Mouse (Mus musculus): Measurements from ENCODE around the gene Nr4a3. TPM values are rescaled to one million over a fixed set of nuclear protein-coding genes. Genes with fewer than 3 reads are reported as not detected.

The Nr4a3 gene
- polyA plus RNA-seq, 1 experiment: not detected

DNA sequence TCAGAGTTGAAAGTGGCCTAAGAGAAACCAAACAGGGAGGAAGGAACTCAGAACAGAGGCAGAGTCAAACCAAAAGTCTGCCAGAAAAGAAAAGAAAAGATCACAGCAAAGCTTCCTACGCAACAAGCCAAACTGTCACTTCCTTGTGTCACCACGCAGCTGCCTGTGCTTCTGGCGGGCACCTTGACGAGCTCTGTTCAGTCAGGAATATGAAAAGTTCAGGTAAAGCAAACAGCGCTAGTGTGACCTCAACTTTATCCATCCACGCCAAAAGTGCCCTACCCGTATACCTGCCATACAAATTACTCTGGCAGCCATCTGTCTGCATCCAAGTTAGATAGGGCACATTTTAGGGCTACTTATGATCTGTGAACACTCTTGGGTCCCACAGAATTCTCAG lies 5.2 kb upstream of the Nr4a3 start:
- Histone ChIP-seq H3K36me3 (ENCODE audit: control insufficient read depth) (no peaks in the 10 kb centered on the region), H3K4me1 (ENCODE audit: control insufficient read depth) (peaks cover 24% of the 10 kb centered on the region), H3K27me3 (ENCODE audit: control insufficient read depth) (peaks cover 28% of the 10 kb centered on the region), H3K9me3 (ENCODE audit: control insufficient read depth, low read length) (no peaks in the 10 kb centered on the region), H3K4me3 (replicated peaks) (no peak overlapping the region)
- TF ChIP-seq TAL1 (IDR thresholded peaks at IDR 0.05; ENCODE audit: low read length): no peak
- no peak for TF ChIP-seq GATA1 (IDR thresholded peaks at IDR 0.05; ENCODE audit: low read length)

GRCm38 (mm10) chr4:48042466-48042785 lies 2.5 kb upstream of the Nr4a3 start:
- H3K27me3 ChIP-seq (ENCODE audit: control insufficient read depth): peaks cover 55% of the 10 kb centered on the region
- H3K4me3 ChIP-seq (replicated peaks): peak overlapping the region; percentile 81
- H3K36me3 ChIP-seq (ENCODE audit: control insufficient read depth): no peaks in the 10 kb centered on the region
- peaks cover 43% of the 10 kb centered on the region for H3K4me1 ChIP-seq (ENCODE audit: control insufficient read depth)
- peaks cover 10% of the 10 kb centered on the region; the same call in 1 of the 2 replicates for H3K9me3 ChIP-seq (ENCODE audit: control insufficient read depth, low read length)
- no peak for TF ChIP-seq TAL1 (IDR thresholded peaks at IDR 0.05; ENCODE audit: low read length)
- no peak for TF ChIP-seq GATA1 (IDR thresholded peaks at IDR 0.05; ENCODE audit: low read length)

DNA sequence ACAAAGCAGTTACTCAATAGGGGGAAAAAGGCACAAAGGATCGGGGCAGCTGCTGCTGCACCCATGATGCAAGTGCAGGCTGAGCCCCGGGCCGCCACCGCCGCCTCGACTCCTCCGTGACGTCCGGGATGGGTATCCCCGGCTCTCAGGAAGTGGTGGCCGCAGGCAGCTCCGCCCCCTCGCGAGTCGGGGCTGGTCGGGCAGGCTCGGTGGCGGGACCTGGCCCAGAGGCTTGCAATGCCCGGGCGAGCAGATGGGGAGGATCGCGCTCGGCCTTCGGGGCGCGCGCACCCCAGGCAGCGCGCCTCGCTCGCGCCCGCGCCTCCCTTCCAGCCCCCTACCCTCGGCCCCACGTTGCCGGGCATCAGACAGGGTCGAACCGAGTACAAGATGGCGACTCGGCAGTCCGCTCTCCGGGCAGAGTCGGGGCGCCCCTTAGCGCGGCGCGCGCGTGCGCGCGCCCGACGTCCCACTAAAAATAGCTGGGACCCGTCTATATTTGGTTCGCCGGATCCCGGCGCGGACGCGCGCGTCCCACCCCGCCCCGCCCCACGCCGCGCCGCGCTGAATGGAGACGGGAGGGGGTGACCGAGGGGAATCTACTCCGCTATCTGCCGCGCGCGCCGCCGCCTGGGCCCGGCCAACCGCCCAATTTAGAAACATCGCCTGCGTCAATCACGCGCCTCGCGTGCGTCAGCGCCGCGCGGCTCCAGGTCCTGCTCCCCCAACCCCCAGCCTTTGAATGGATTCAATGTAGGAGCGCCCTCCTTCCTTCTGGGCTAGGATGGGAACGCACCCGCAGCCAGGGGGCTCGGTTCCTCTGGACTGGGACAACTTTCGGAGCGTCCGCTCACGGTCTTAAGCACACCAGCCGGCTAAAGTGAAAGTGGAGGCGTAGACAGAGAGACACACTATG lies 1.9 kb upstream of the Nr4a3 start:
- no peaks in the 10 kb centered on the region for H3K36me3 ChIP-seq (ENCODE audit: control insufficient read depth)
- peaks cover 45% of the 10 kb centered on the region for H3K4me1 ChIP-seq (ENCODE audit: control insufficient read depth)
- peaks cover 61% of the 10 kb centered on the region for H3K27me3 ChIP-seq (ENCODE audit: control insufficient read depth)
- peak overlapping the region; percentile 81 for H3K4me3 ChIP-seq (replicated peaks)
- H3K9me3 ChIP-seq (ENCODE audit: control insufficient read depth, low read length): peaks cover 13% of the 10 kb centered on the region; the same call in 1 of the 2 replicates
- TF ChIP-seq TAL1 (IDR thresholded peaks at IDR 0.05; ENCODE audit: low read length) (no peak), GATA1 (IDR thresholded peaks at IDR 0.05; ENCODE audit: low read length) (no peak)

DNA sequence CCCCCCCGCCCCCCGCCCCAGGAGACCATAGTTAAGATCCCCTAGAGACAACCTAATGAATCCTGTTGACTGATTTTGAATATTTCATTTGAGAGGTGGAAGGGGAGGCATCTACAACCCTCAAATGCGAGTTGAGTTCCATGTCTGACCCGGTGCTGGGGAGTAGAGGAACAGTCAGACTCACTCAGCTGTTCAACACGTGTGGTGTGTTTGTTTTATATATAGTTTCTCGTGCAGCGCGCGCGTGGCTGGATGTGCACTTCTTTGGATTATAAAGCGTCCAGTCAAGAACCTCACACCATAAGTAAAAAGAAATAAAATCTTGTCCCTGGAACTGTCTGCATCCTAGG lies 837 bp upstream of the Nr4a3 start:
- Histone ChIP-seq H3K4me3 (replicated peaks) (peak overlapping the region; percentile 81), H3K4me1 (ENCODE audit: control insufficient read depth) (peaks cover 46% of the 10 kb centered on the region), H3K27me3 (ENCODE audit: control insufficient read depth) (peaks cover 72% of the 10 kb centered on the region), H3K36me3 (ENCODE audit: control insufficient read depth) (no peaks in the 10 kb centered on the region), H3K9me3 (ENCODE audit: control insufficient read depth, low read length) (peaks cover 17% of the 10 kb centered on the region; the same call in 1 of the 2 replicates)
- no peak for TF ChIP-seq GATA1 (IDR thresholded peaks at IDR 0.05; ENCODE audit: low read length)
- TF ChIP-seq TAL1 (IDR thresholded peaks at IDR 0.05; ENCODE audit: low read length): no peak

DNA sequence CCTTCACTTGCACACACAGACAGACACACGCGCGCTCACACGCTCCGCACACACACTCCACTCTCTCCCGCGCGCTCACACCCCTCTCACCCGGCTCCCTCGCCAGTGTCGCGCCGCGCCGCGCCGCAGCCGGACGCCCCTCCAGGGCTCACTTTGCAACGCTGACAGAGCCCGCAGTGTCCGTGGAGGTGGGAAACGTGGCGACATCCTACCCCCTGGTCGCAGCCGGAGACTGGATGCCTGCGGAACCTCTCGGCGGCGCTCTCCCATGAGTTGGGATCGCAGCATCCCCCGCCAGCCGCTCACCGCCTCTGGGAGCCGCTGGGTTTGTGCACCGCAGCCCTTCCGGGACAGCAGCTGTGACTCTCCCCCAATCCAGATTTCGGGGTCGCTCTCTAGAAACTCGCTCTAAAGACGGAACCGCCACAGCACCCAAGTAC lies 348 bp downstream of the Nr4a3 start:
- Histone ChIP-seq H3K27me3 (ENCODE audit: control insufficient read depth) (peaks cover 82% of the 10 kb centered on the region), H3K4me1 (ENCODE audit: control insufficient read depth) (peaks cover 46% of the 10 kb centered on the region), H3K4me3 (replicated peaks) (peak overlapping the region; percentile 81), H3K36me3 (ENCODE audit: control insufficient read depth) (no peaks in the 10 kb centered on the region), H3K9me3 (ENCODE audit: control insufficient read depth, low read length) (peaks cover 17% of the 10 kb centered on the region; the same call in 1 of the 2 replicates)
- TF ChIP-seq GATA1 (IDR thresholded peaks at IDR 0.05; ENCODE audit: low read length) (no peak), TAL1 (IDR thresholded peaks at IDR 0.05; ENCODE audit: low read length) (no peak)

GRCm38 (mm10) chr4:48045721-48046460 lies 938 bp downstream of the Nr4a3 start:
- peaks cover 85% of the 10 kb centered on the region for H3K27me3 ChIP-seq (ENCODE audit: control insufficient read depth)
- H3K4me1 ChIP-seq (ENCODE audit: control insufficient read depth): peaks cover 46% of the 10 kb centered on the region
- peaks cover 17% of the 10 kb centered on the region; the same call in 1 of the 2 replicates for H3K9me3 ChIP-seq (ENCODE audit: control insufficient read depth, low read length)
- TF ChIP-seq GATA1 (IDR thresholded peaks at IDR 0.05; ENCODE audit: low read length) (no peak), TAL1 (IDR thresholded peaks at IDR 0.05; ENCODE audit: low read length) (no peak)
- no peaks in the 10 kb centered on the region for H3K36me3 ChIP-seq (ENCODE audit: control insufficient read depth)
- peak overlapping the region; percentile 81 for H3K4me3 ChIP-seq (replicated peaks)

GRCm38 (mm10) chr4:48046461-48046901 lies 1.5 kb downstream of the Nr4a3 start:
- peaks cover 46% of the 10 kb centered on the region for H3K4me1 ChIP-seq (ENCODE audit: control insufficient read depth)
- peaks cover 90% of the 10 kb centered on the region for H3K27me3 ChIP-seq (ENCODE audit: control insufficient read depth)

DNA sequence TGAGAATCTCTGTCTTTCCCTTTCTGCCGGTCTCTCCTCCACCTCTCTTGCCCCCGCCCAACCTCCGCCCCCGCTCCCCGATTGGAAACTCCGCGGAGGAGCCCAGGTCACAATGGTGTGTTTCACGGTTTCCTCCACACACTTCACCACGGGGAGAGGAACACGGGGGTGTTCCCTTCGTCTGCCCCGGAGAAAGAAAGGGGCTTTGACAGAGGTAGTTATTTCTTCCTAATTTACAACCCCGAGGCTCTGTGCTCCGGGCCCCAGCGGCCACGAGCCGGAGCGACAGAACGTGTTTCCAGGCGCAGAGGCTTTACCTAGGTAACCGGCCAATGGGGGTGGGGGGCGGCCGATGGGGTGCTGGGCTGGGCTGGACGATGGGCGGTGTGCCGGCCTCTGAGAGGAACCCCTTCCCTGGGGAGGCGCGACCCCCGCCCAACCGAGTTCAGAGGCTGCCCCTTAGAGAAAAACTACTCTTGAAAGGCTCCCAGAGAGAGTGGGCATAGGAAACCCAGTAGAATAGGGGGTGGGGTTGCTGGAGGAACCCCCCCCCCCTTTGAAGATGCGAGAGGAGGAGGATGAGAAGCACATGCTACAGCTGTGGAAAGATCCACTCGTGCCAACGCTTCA lies 2.3 kb downstream of the Nr4a3 start:
- TF ChIP-seq GATA1 (IDR thresholded peaks at IDR 0.05; ENCODE audit: low read length): no peak
- TF ChIP-seq TAL1 (IDR thresholded peaks at IDR 0.05; ENCODE audit: low read length): no peak
- H3K4me1 ChIP-seq (ENCODE audit: control insufficient read depth): peaks cover 40% of the 10 kb centered on the region
- no peak overlapping the region for H3K4me3 ChIP-seq (replicated peaks)

More at GRCm38 (mm10) chr4:48046461-48046901, 1.5 kb downstream of the Nr4a3 start:
- Histone ChIP-seq H3K9me3 (ENCODE audit: control insufficient read depth, low read length) (peaks cover 19% of the 10 kb centered on the region; the same call in 1 of the 2 replicates), H3K36me3 (ENCODE audit: control insufficient read depth) (no peaks in the 10 kb centered on the region), H3K4me3 (replicated peaks) (no peak overlapping the region)
- TF ChIP-seq GATA1 (IDR thresholded peaks at IDR 0.05; ENCODE audit: low read length): no peak
- no peak for TF ChIP-seq TAL1 (IDR thresholded peaks at IDR 0.05; ENCODE audit: low read length)

More for the DNA sequence above, 2.3 kb downstream of the Nr4a3 start:
- no peaks in the 10 kb centered on the region for H3K36me3 ChIP-seq (ENCODE audit: control insufficient read depth)
- peaks cover 93% of the 10 kb centered on the region for H3K27me3 ChIP-seq (ENCODE audit: control insufficient read depth)
- peaks cover 25% of the 10 kb centered on the region; the same call in 1 of the 2 replicates for H3K9me3 ChIP-seq (ENCODE audit: control insufficient read depth, low read length)

Data from erythroblast, embryonic 14.5 days (primary cell).